Mouse (Mus musculus) cerebellum, postnatal 4 days (tissue): ENCODE results near the gene Tmem202.

Source experiments
- DNase-seq, 2 experiments: peaks; one replicate each; pipeline ENCODE4 v3.0.0; 2022; ENCODE audit warnings: low spot score in 2 of 2, mixed read lengths in 1 of 2

Gene Tmem202

DNA sequence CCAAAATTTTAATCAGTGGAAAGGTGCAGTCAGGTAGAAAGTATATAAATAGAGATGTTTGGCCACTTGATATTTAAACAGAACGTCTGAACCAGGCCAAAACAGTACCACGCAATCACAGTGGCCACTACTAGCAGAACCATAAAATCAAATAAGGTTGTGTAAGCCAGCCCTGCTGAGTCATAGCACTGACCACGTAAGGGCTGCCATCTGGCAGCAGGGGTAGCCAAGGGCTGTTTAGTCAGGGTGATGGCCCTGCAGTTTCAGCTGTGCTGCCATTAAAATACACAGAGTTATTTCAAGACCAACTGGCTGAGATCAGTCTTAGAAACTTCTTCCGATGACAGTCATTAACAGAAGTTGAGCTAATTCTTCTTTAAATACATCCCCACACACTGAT, 5.8 kb downstream of the Tmem202 start:
- DNase-seq = no peak

DNA sequence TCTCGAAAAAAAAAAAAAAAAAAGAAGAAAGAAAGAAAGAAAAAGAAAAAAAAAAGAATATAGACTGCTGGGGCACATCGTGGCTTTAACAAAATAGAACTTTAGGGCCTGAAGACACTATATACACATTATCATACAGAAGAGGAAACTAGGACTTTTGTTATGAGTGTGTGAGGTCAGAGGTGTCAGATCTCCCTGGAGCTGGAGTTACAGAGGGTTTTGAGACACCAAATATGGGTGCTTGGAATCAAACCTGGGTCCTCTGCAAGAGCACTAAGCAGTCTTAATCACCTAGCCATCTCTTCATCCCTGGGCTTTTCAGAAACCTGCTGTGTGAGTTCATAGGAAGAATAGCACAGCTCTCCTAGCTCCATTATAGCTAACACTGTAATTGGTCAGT, 6.2 kb downstream of the Tmem202 start:
- no peak for DNase-seq

DNA sequence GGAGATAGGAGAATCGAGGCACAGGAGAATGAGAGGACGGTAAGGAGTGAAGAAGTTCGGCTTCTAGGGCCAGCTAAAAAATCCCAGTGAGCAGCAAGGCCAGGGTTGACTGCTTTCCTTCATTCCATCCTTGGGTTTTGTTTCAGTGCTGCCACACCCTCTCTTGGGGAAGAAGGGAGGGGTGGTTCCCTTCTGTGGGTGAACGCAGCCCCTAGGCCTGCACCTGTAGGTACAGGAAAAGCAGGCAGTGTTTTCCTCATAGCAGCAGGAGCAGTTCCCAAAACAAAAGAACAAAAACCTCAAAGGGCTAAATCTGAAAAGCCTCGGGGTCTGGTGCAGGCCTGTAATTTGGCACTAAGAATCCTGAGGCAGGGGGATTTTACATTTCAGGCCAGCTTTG, 8.0 kb downstream of the Tmem202 start:
- no peak for DNase-seq

DNA sequence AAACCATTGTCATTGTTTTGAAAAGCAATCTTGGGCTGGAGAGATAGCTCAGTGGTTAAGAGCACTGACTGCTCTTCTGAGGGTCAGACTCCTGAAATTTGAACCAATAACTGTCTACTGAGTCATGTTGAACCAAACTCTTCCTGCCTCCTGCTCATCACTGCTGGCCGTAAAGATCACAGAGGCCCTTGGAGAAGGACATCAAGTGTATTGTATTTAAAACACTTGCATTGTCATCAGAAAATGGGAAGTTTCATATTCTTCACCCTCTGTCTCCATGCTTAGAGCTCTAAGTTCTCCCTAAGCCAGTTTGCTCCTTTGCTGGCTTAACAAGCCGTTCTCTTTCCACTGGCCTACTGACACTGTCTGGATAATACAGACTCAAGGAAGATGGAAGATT, 11.4 kb downstream of the Tmem202 start:
- DNase-seq = no peak

DNA sequence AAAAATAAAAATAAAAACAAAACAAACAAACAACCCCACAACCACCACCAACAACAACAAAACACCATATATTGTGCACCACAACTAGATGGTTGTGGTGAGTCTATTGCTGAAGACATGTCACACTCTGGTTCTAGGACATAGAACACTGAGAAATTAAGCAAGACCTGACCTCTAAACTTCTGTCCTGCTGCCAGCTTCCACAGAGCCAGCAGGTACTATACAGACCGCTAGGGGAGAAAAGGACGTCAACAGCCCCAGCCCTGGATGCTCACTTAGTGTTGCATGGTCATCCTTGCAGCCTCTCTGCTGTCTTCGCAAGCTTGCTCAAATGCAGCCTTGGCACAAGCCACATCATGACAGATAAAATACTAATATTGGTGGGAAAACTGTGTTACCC, 12.1 kb downstream of the Tmem202 start:
- no peak for DNase-seq

GRCm38 (mm10) chr9:59526727-59527126, 12.9 kb downstream of the Tmem202 start:
- DNase-seq = no peak

- DNase-seq = no peak
These were observed 16.7 kb downstream of the Tmem202 start for GRCm38 (mm10) chr9:59522906-59523305.

DNA sequence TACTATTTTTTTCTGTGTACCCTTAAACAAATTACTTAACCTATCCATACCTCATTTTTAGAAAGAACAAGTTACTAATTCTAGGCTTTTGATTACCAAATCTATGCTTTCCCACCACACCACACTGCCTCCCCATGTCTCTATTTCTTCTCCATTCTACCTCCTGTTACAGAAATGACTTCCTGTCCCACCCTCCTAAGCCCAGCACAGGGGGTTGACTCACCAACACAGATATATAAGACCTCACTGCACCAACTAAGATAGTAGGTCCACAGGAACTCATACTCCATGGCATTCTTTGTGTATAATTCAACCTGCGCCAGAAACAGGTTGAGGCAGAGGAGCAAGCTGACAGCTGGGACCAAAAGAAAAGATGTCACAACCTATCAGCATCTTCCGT, 20.3 kb downstream of the Tmem202 start:
- DNase-seq = no peak

DNA sequence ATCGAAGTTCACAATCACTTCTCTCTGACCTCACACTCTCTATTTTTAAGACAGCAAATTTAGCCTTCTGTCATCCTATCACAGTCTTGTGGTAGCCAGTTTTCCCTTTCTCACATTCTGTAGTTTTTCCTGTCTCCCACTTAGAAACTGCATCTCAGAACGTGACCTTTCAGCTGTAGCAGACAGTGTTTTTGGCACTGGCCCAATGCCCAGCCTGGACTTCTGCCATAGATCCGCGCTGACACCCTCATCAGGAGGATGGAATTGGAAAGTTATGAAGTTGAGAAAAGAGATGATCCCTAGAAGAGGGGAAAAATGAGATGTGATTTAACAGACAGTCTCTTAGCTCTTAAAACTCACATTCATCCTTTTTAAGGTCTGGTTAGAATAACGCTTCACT, 20.7 kb downstream of the Tmem202 start:
- peak in 1 of 2 experiments; percentile 66 for DNase-seq

GRCm38 (mm10) chr9:59517127-59517526, 22.5 kb downstream of the Tmem202 start:
- DNase-seq = no peak

DNA sequence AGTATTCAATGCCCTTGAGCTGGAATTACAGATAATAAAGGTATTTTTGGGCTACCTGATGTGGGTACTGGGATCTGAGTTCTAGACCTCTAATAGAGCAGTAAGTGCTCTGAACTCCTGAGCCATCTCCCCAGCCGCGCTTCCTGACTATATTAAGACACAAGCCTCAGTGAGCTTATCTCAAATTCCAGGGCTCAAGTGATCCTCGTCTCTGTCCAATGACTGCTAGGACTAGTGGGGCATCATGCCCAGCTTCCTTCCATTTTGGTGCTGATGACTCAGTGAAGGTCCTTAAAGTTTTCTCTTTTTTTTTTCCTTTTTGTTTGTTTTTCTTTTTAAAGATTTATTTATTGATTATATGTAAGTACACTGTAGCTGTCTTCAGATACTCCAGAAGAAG, 24.6 kb downstream of the Tmem202 start:
- DNase-seq = no peak

- no peak for DNase-seq
These were observed 27.3 kb downstream of the Tmem202 start for GRCm38 (mm10) chr9:59512381-59512780.

DNA sequence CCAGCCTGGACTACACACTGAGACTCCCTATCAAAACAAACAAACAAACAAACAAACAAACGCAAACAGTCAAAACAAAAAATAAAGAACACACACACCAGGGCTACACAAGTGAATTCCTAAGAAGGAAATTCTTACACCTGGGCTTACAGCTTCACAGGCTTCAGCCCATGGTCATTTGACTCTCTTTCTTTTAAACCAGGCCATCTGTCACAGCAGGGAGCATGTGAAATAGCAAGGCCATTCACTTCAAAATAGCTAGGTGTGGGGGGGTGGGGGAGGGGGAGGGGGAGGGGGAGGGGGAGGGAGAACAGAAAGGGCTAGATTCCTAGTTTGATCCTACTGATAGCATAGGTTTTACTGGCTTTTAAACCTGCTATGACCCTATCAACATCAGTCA, 31.5 kb downstream of the Tmem202 start:
- DNase-seq = no peak

DNA sequence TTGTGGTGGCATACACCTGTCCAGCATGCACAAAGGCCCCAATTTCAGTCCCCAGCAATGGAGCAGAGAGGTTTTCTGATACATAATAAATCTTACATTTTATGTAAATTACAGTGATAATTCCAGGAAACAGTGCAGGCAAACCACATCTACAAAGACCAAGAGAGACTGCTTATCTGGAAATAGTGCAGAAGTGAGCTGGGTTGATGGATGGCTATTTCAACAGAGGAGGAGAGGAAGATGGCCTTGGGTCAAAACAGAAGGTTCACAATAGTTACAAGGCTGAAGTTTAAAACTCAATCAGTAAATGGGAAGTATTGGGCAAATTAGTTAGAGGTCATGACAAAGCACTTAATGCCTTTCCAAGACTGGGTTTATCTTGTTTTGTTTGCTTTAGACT, 52.3 kb downstream of the Tmem202 start:
- no peak for DNase-seq

DNA sequence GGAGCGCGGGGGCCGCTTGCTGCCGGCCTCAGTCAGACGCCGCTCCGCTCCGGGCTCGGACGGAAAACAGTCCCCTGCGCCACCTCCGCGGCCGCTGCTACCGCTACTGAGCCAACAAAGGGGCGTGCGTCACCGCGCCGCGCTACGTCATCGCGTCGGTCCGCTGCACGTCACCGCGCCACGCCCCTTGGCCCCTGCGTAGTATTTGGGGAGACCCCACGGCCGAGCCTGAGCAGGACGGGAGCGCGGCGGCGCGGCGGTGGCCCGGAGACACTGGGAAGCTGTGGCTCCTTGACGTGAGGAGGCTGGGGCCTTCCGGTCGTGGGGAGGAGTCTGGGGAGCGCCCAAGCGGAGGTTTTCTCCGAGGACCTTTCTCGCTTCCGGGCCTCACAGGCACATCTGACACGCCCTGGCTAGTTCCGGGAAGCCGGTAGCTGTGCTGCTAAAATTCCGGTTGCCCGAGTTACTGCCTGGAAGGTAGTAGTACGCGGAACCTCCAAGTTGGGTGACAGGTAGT, 53.0 kb downstream of the Tmem202 start, which contains the start of gene Arih1:
Gene Arih1 (minus strand): TSS at position 70 of the 517 bp plus-strand sequence.
- peak; percentile 99 for DNase-seq

DNA sequence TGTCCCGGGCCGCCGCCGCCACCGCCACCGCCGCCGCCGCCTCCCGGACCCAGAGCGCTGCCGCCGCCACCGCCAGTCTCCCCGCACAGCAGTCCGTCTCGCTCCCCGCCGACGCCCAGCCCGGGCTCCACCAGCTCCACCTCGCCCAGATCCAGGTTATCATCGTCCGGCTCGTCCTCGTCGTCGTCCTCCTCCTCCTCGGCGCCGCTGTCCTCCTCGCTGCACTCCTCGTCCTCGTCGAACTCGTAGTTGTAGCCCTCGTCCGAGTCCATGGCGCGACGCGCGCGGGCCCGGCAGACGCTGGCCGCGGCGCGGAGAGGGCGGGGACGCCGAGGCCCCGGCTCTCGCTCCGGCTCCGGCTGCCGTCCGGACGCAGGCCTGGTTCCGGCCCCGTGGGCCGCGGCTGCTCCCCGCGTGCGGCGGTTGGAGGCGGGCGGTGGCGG, 53.5 kb downstream of the Tmem202 start:
- peak in 1 of 2 experiments; percentile 25 for DNase-seq

DNA sequence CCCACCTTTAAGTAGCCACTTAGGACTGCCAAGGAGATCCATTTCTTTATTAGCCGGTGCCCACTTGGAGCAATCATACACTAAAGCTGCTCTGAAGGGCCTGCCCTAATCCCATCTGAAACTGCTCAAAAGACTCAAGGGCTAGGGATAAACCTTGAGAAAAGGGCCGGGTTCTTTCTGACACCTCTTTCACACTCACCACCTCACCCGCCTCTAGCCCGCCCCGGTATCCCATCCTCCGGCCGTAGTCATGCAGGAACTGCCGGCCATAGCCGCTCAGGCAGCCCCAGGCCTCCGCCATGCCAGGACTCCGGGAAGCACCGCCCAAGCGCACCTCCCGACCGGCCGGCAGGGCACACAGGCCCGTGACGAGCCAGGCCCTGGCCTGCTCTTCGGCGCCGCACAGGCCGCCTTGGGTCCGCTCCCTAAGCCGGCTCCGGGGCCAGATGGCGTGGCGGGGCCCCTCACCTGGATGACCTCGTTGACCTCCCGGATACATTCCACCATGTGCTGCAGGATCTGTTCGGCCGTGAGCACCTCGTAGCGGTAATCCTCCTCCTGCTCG, 54.1 kb downstream of the Tmem202 start:
- DNase-seq = peak; percentile 28 to 58

DNA sequence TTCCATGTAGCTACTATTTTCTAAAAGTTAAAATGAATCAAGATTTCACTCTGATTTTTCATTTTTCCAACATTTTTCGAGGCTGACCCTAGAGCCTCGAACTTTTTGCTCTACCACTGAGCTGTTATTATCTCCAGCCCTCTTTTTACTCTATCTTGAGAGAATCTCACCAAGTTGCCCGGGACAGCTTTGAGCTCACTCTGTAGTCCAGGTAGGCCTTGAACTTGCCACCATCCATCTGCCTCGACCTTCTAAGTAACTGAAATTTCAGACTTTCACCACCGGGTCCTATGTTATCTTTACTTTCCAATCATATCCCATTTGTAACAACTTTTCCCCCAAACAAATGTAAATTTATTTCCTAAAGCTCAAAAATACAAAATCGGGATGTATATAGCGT, 54.9 kb downstream of the Tmem202 start:
- DNase-seq = no peak

DNA sequence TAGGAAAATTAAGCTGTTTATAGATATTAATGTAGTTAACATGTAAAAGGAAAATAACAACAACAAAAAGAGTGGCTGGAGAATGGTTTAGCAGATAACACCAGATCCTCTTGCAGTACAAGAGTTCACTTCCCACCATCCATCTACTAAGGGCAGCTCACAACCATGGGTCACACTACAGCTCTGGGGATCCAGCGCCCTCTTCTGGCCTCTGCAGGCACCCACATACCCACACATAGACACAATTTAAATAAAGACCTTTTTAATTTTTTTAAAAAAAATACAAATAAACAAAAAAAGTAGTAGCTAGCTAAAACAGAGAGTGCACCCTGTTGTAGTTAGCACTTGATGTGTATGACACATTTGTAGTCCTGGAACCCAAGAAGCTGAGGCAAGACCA, 57.2 kb downstream of the Tmem202 start:
- DNase-seq = no peak

GRCm38 (mm10) chr9:59476617-59477016, 63.0 kb downstream of the Tmem202 start:
- no peak for DNase-seq

- no peak for DNase-seq
These were observed 64.8 kb downstream of the Tmem202 start for GRCm38 (mm10) chr9:59474838-59475237.

DNA sequence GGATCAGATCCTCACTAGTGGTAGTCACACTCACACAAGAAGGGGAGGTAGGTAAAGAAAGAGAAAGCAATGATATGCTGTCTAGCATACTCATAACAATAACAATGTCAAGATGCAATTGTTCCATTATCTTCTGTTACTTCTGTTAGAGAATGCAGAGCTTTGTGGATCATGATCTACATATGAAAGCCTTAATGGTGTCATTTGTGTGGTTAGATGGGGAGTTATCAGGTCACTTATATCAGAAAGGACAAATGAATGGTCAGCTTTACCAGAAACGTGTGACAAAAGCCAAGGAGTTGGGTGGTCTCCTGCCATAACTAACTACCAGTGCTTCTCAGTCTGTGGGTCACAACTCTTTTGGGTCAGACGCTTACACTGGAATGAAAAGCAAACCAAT, 66.5 kb downstream of the Tmem202 start:
- DNase-seq = no peak

GRCm38 (mm10) chr9:59469446-59469845, 70.2 kb downstream of the Tmem202 start:
- DNase-seq = no peak
